Mouse (Mus musculus) stomach, postnatal 0 days (tissue): Measurements from ENCODE around the gene Xaf1.

Source experiments
- CTCF ChIP-seq: IDR thresholded peaks from 2 replicates; pipeline ENCODE4 v1.5.1; 2016; ENCODE audit warnings: antibody characterized with exemption, low read depth, mild to moderate bottlenecking, moderate library complexity
- EP300 ChIP-seq: optimal IDR thresholded peaks from 2 replicates; pipeline ENCODE3; 2016; ENCODE audit warnings: antibody characterized with exemption

- TF ChIP-seq CTCF (no peak), EP300 (no peak)
Measured at GRCm38 (mm10) chr11:72283486-72284224, 17.8 kb upstream of the Xaf1 start.
